Mouse (Mus musculus) lung, postnatal 0 days (tissue): ENCODE results near the gene Fermt2. TPM values are rescaled to one million over a fixed set of nuclear protein-coding genes. Genes with fewer than 3 reads are reported as not detected.

Experiments used
- ATAC-seq: fragments of 200-750 bp; cut with Nextera tagmentation; 2 replicates; pipeline ENCODE4 v1.8.0; 2017; ENCODE audit warnings: moderate library complexity
- DNase-seq: peaks from one replicate; pipeline ENCODE4 v3.0.0-alpha.2; 2016; ENCODE audit warnings: low spot score
- H3K27ac ChIP-seq: fragments of 300-500 bp; sonication (generic); 2 replicates; pipeline ENCODE4 v1.5.1; 2014; ENCODE audit warnings: antibody characterized with exemption, mild to moderate bottlenecking, low read length, mixed read lengths
- H3K27me3 ChIP-seq: fragments of 300-500 bp; sonication (generic); replicated peaks from 2 replicates; pipeline ENCODE4 v1.6.1; 2014; ENCODE audit warnings: low read length, mixed read lengths; ENCODE audit not compliant: insufficient read depth
- H3K36me3 ChIP-seq: fragments of 300-500 bp; sonication (generic); 2 replicates; pipeline ENCODE4 v1.6.1; 2014; ENCODE audit warnings: low read length, mixed read lengths; ENCODE audit not compliant: insufficient read depth
- H3K4me1 ChIP-seq: fragments of 300-500 bp; sonication (generic); 2 replicates; pipeline ENCODE4 v1.6.1; 2014; ENCODE audit warnings: antibody characterized with exemption, low read depth, low read length, mixed read lengths; ENCODE audit not compliant: insufficient read depth
- H3K4me2 ChIP-seq: fragments of 300-500 bp; sonication (generic); replicated peaks from 2 replicates; pipeline ENCODE4 v1.6.1; 2014; ENCODE audit warnings: low read depth, mild to moderate bottlenecking, low read length, moderate library complexity, mixed read lengths
- H3K4me3 ChIP-seq: fragments of 300-500 bp; sonication (generic); 2 replicates; pipeline ENCODE4 v1.5.1; 2014; ENCODE audit warnings: low read depth, low read length
- H3K9ac ChIP-seq: fragments of 300-500 bp; sonication (generic); replicated peaks from 2 replicates; pipeline ENCODE4 v1.6.1; 2014; ENCODE audit warnings: low read depth, mild to moderate bottlenecking
- H3K9me3 ChIP-seq: fragments of 300-500 bp; sonication (generic); 2 replicates; pipeline ENCODE4 v1.6.1; 2016; ENCODE audit warnings: low read length, mixed read lengths
- CTCF ChIP-seq: IDR thresholded peaks from 2 replicates; pipeline ENCODE4 v1.5.1; 2016; ENCODE audit warnings: antibody characterized with exemption, mild to moderate bottlenecking
- EP300 ChIP-seq: IDR thresholded peaks from 2 replicates; pipeline ENCODE4 v1.6.1; 2016; ENCODE audit warnings: antibody characterized with exemption, mild to moderate bottlenecking, control low read depth
- WGBS: fragments of 180-500 bp; shearing (Covaris S2); extraction: QIAGEN DNeasy Blood & Tissue Kit; methylation state at CpG from one replicate; pipeline ENCODE4 v1.1.7; 2014; 5-methylcytosine and 5-hydroxymethylcytosine counted together
- polyA plus RNA-seq: library from polyadenylated mRNA; unstranded; fragments of >200 nt; fragmentation: Nextera tagmentation; extraction: Ambion mirVana; gene quantifications from 2 replicates; pipeline ENCODE4 v1.2.1, GENCODE M21; 2015

The Fermt2 gene
- polyA plus RNA-seq, 1 experiment from 2014 or later: 362 TPM

GRCm38 (mm10) chr14:45559018-45559417, 29.1 kb upstream of the Fermt2 start:
- no peak overlapping the region for H3K4me3 ChIP-seq
- no peak overlapping the region for H3K27ac ChIP-seq
- ATAC-seq: no peak
- no peaks in the 10 kb centered on the region for H3K4me1 ChIP-seq
- no peak for DNase-seq
- H3K36me3 ChIP-seq: no peaks in the 10 kb centered on the region
- H3K9ac ChIP-seq: no peak overlapping the region
- H3K9me3 ChIP-seq: no peaks in the 10 kb centered on the region
- no peak for TF ChIP-seq EP300
- no peak for TF ChIP-seq CTCF
- H3K27me3 ChIP-seq: no peaks in the 10 kb centered on the region
- 100% methylated on average over 1 of the region's 1 CpGs for WGBS
- H3K4me2 ChIP-seq: no peak overlapping the region

GRCm38 (mm10) chr14:45554336-45554735, 24.4 kb upstream of the Fermt2 start:
- Histone ChIP-seq H3K9me3 (no peaks in the 10 kb centered on the region), H3K27ac (no peak overlapping the region), H3K36me3 (no peaks in the 10 kb centered on the region), H3K4me2 (no peak overlapping the region), H3K27me3 (no peaks in the 10 kb centered on the region), H3K4me1 (no peaks in the 10 kb centered on the region), H3K4me3 (no peak overlapping the region), H3K9ac (no peak overlapping the region)
- WGBS: 66% methylated on average over 6 of the region's 6 CpGs
- no peak for ATAC-seq
- no peak for DNase-seq
- no peak for TF ChIP-seq EP300
- TF ChIP-seq CTCF: no peak

GRCm38 (mm10) chr14:45553854-45554253, 23.9 kb upstream of the Fermt2 start:
- no peaks in the 10 kb centered on the region for H3K36me3 ChIP-seq
- no peaks in the 10 kb centered on the region for H3K27me3 ChIP-seq
- ATAC-seq: peak; percentile 19; the same call in 1 of the 2 replicates
- WGBS: 23% methylated on average over 2 of the region's 2 CpGs
- H3K4me2 ChIP-seq: no peak overlapping the region
- no peak overlapping the region for H3K4me3 ChIP-seq
- no peak overlapping the region for H3K9ac ChIP-seq
- H3K9me3 ChIP-seq: no peaks in the 10 kb centered on the region
- DNase-seq: peak; percentile 43
- H3K4me1 ChIP-seq: no peaks in the 10 kb centered on the region
- TF ChIP-seq EP300: no peak
- no peak for TF ChIP-seq CTCF
- H3K27ac ChIP-seq: no peak overlapping the region

GRCm38 (mm10) chr14:45552431-45552830, 22.5 kb upstream of the Fermt2 start:
- no peaks in the 10 kb centered on the region for H3K36me3 ChIP-seq
- no peaks in the 10 kb centered on the region for H3K9me3 ChIP-seq
- no peaks in the 10 kb centered on the region for H3K4me1 ChIP-seq
- H3K27ac ChIP-seq: no peak overlapping the region
- TF ChIP-seq CTCF (no peak), EP300 (no peak)
- WGBS: 76% methylated on average over 4 of the region's 4 CpGs
- H3K9ac ChIP-seq: no peak overlapping the region
- no peak for DNase-seq
- peak overlapping the region; percentile 28; the same call in 1 of the 2 replicates for H3K4me2 ChIP-seq
- H3K27me3 ChIP-seq: no peaks in the 10 kb centered on the region
- H3K4me3 ChIP-seq: no peak overlapping the region
- ATAC-seq: no peak

GRCm38 (mm10) chr14:45551121-45551768, 21.3 kb upstream of the Fermt2 start:
- Histone ChIP-seq H3K9me3 (no peaks in the 10 kb centered on the region), H3K4me3 (no peak overlapping the region), H3K36me3 (no peaks in the 10 kb centered on the region), H3K4me2 (no peak overlapping the region), H3K27ac (no peak overlapping the region), H3K4me1 (no peaks in the 10 kb centered on the region), H3K9ac (no peak overlapping the region), H3K27me3 (no peaks in the 10 kb centered on the region)
- ATAC-seq (no peak), DNase-seq (peak; percentile 29)
- WGBS: 62% methylated on average over 17 of the region's 17 CpGs
- TF ChIP-seq CTCF: peak; percentile 70
- TF ChIP-seq EP300: no peak

GRCm38 (mm10) chr14:45550010-45550647, 20.2 kb upstream of the Fermt2 start:
- H3K4me3 ChIP-seq: no peak overlapping the region
- no peak for TF ChIP-seq CTCF
- no peak for TF ChIP-seq EP300
- H3K9ac ChIP-seq: no peak overlapping the region
- no peaks in the 10 kb centered on the region for H3K9me3 ChIP-seq
- ATAC-seq: no peak
- peak; percentile 33 for DNase-seq
- no peak overlapping the region for H3K27ac ChIP-seq
- no peaks in the 10 kb centered on the region for H3K4me1 ChIP-seq
- 47% methylated on average over 13 of the region's 13 CpGs for WGBS
- no peak overlapping the region for H3K4me2 ChIP-seq
- H3K36me3 ChIP-seq: no peaks in the 10 kb centered on the region
- H3K27me3 ChIP-seq: no peaks in the 10 kb centered on the region
